Mouse (Mus musculus): ENCODE results near the gene Skp2. TPM values are rescaled to one million over a fixed set of nuclear protein-coding genes. Genes with fewer than 3 reads are reported as not detected.
"Not testable (repeated sequence)": the region's sequence is repeated elsewhere in the genome, so short reads cannot be mapped to it uniquely, and the experiment has no call there.

The Skp2 gene
- 10 to 100 TPM in 1 of 2 experiments, 1 to 10 TPM in 1; 9.6 to 11.8 TPM for total RNA-seq (2021)

DNA sequence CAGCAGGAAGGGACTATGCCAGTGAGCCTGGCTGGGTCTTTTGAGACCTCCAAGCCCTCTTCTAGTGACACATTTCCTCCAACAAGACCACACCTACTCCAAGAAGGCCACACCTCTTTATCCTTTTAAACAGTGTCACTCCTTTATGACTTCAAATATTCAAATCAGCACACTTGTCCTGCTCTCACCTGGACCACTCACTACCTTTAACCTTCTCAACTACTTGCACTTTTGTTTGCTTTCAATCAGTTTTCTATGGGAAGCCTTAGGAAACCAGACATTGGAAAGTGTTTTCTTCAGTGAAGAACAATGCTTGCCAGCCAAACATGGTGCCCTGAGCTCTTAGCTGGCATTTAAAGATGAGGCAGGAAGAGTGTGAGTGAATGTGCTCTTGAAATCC is at the start of gene Skp2:
Skp2 (minus strand) TSS at position 101 of the 400 bp plus-strand sequence.
- intact Hi-C loops (cut with DNase I): no loop called here
- DNase-seq: no peak

DNA sequence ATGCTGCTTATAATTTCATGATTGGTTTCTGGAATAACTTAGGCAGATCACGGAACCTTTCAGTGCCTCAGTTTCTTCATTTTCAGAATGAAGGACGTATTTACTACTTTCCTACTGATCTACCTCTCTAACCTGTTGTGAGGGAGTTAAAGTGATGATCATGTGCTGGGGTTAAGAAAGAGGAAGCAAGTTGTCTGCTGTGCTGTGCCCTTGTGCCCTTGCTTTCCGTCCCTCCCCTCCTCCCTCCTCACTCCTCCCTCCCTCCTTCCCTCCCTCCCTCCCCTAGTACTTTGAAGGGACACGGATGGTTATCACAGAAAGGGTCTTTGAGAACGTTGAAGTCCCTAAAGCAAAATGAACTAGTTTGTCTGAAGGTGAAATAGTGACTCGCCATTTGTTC is 43.2 kb upstream of the Skp2 start:
- intact Hi-C loops (cut with DNase I): no loop called here
- DNase-seq: no peak

DNA sequence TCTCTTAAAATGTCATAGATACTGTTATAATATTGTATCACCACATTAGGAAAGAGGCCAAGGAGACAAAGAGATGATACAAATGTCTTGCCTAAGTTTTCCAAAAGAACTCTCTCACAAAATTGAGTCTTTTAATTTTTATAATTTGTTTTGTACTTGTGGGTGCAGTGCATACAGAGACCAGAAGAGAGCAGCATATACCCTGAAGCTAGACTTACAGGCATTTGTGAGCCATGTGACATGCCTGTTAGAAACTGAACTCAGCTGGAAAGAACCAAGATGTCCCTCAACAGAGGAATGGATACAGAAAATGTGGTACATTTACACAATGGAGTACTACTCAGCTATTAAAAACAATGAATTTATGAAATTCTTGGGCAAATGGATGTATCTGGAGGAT is 37.5 kb upstream of the Skp2 start:
- DNase-seq; intact Hi-C loops (cut with DNase I): not testable (repeated sequence)

DNA sequence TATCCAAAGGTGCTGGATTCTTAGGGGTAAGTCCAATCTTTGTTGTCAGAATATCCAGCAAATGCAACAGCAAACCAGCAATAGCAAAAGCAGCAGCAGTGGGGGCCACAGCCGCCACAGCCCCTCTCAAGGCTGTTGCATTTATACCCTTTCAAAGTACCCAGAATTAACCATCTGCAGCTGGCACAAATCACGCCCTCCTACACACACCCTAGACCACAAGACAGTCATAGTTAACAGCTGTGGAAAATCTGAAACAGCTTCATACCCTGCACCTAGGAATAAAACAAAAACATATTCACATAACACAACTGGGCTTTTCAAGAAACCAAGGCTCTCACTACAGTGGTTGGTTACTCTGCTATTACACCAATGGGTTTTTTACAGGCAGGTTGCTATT is 34.6 kb upstream of the Skp2 start:
- DNase-seq: no peak
- intact Hi-C loops (cut with DNase I): no loop called here

DNA sequence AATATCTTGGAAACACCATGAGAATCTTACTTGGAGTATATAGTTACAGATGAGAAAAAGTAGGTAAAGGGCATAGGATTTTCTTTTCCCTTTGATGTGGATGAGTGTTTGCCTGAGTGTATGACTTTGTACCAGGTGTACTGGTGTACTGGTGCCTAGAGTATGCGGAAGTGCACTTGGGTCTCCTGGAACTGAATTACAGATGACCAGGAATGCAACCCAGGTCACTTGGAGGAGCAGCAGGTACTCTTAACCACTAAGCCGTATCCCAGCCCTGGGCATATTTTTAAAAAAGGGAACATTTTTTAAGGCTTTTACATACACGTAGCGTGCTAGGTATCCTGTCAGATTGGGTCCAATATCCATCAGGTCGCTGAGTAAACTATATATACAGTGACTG is 28.8 kb upstream of the Skp2 start:
- intact Hi-C loops (cut with DNase I): no loop called here
- DNase-seq: no peak

DNA sequence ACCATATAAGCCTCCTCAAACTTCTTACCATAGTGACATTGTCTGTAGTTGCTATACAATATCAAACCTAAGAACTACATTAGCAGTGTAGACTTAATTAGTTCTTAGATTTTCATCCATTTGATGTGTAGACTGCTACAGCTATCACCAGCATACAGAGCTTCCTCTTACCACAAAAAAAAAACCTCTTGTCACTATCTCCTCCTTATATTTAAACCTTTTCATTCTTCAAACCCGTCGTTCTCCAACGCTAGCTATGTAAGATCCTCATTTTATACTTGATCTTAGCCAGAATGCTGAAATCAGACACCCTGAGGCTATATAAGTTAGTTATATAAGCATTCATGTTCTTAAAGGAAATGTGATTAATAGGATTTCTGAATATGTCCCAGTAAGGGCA is 21.8 kb upstream of the Skp2 start:
- intact Hi-C loops (cut with DNase I): no loop called here
- no peak for DNase-seq

DNA sequence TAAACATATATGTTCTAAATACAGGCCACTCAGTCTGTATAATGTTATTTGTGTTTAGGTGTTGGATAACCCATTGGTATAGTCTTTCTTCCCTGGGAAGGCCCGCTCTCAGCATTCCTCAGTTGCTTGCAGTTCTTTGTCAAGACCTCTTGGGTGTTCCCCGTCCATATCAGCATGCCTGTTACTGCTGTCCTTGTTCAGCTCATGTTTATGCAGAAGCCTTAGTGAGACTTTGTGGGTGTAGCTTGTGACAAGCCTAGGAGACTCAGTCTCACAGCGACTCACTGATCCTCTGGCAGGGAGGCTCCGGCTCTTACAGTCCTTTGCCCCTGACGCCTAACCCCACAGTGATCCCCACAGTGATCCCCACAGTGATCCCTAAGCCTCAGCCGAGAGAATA is 8.9 kb upstream of the Skp2 start:
- intact Hi-C loops (cut with DNase I): no loop called here
- no peak for DNase-seq

DNA sequence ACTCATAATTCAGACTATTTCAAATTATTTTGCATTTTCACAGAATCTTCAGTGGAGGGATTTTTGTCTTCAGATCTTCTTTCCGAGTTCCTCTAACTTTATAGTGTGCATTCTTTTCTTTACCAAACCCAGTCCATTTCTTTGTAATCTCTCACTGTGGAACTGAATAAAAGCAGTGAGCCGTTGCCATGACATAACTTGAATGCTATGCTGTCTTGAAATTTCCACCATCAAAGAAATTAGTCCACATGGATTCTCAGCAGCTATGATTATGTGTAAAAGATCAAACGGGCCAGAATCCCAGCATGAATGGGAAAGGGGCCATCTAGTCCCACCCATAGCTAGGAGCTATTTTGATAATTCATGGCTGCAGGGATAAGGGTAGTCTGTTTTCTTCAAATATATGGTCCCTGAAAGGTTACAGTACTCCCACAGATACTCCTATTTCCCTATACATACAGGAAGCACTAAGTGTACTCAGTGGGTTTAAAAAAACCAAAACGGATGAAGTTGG is 7.4 kb upstream of the Skp2 start:
- intact Hi-C loops (cut with DNase I): no loop called here
- no peak for DNase-seq

DNA sequence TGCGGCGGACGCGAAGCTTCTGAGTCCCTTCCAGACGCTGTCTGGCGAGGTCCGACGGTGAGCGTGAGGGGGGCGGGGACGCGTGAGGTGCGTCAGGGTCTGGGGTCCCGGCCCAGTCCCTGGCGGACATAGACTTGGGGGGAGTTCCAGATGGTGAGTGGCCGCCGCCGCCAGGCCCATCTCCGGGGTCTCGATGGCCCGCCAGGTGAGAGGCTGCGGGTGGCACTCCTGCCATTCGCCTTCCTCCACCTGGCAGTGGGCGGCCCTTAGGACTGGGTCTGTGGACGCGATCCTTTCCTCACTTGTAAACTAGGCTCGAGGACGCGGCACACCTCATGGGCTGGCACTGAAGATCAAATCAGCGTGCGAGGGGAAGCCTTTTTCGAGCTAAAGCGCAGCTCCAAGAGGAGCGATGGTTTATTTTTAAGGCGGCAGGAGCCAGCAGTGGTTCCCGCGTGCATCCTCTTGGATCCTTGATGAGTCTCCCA is 14.5 kb downstream of the Skp2 start:
- DNase-seq: no peak
- intact Hi-C loops (cut with DNase I): no loop called here

DNA sequence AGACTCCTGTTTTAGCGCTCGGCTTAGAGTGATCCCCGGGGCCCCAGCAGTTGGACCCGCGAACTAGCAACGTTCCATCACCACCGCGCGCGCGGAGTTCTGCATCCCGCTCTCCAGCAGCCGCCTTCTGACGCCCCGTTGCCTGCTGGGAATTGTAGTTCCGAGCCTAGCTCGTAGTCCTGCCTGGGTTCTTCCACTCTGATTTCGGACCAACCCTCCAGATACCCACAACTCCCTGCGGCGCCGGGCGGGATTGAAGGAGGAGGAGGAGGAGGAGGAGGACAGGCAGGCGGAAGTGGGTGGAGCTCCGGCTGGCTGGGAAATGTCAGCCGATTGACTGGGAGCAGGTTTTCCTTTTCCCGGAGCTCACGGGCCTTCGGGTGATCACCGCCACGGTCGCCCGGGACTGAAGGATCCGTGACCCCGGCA is 15.0 kb downstream of the Skp2 start, which contains the start of gene Lmbrd2:
Lmbrd2 (plus strand) TSS at position 299 of the 429 bp plus-strand sequence.
- DNase-seq: peak; percentile 99
- intact Hi-C loops (cut with DNase I): no loop called here

DNA sequence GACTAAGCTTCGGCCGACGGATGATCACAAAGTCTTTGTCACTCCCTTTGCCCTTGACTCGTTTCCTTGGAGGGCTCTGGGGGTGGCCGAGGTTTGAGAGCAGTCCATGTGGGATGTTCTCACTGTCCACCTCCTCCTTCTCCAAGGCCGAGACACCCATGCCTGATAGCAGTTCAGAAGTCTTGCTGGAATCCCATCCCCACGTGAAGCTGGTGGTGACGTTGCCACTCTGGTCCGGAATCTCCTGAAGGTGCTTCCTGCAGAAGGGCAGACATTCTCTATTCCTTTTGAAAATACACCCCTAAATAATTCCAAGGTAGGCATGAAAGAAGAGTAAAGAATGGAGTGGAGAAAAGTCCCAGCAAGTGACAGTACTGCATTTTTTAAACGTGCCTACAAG is 15.8 kb downstream of the Skp2 start:
- intact Hi-C loops (cut with DNase I): no loop called here
- DNase-seq: peak; percentile 17

DNA sequence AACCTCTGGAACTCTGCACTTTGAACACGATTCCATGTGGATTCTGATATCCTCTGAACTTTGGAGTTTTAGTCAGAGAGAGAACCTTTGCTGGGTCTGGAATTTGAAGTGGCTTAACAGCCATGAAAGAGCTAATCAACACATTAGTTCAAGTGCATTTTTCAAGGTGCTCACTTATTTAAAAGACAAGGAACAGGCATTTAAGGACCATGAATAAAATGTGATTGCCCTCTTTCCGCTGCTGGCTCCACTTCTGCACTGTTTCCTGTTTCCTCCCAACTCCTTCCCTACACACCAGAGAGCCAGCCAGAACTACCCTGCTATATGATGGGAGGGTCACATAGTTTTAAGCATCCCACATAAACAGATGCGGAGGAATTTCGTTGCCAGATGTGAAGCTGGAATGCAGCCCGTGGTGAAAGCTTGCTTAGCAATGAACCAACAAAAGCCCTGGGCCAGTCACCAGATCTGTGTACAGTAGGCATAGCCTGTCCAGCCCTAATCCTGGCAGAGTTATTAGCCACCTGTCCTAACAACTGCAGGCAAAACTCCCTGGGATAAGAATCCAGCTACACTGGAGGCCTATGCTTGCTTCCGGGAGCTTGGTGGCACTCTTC is 20.2 kb downstream of the Skp2 start:
- intact Hi-C loops (cut with DNase I): no loop called here
- DNase-seq: no peak

DNA sequence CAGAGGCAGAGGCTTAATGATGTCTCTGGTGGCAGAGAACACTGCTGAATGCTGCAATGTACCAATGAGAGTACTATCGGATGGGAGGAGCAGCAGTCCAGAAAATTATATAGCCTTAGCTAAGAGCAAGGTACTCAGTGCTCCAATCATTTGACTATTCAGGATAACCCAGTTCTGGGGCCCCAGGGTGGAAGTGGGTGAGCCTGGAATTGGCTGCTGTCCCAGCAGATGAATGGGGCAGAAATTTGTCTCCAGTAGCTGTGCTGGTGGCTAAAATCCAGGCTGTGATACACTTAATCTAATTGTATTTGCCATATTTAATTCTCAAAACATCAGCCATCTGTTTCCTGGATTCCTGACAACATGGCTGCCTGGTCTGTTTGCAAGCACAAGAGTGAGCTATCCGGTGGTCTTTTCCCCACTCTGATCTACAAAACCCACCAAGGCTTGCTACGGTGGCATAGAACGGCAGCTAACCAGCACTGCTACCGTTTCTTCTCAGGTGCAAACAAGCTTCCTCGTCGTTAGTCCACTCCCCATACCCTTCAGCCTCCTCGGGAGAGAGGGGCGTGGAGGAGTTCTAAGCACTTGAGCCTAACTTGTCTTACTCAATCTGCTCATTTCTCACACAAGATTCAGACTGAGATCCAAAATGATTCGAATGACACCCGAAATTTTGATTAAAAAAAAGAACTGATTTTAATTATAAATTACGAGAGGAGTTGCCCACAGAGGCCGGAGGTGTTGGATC is 22.4 kb downstream of the Skp2 start:
- DNase-seq: peak; percentile 65

DNA sequence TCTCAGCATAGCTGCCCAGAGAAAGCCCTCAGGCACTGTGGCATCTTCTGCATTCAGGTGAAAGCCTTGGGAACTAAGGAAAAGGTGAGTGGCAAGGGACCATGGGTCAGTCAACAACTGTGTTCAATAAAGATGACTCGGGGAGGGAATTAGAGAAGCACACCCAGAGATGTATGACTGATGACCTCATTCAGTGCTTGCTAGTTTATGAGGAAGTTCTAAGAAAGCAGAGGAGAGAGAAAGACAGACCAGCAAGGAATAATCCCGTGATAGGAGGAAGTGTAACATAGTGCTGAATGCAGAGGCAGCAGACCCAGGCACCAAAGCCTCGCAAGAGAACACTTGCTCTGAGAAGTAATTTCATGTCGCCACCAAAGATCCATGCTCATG is 23.7 kb downstream of the Skp2 start:
- DNase-seq: no peak
- intact Hi-C loops (cut with DNase I): no loop called here

More for the DNA sequence above, 22.4 kb downstream of the Skp2 start:
- intact Hi-C loops (cut with DNase I): no loop called here

DNA sequence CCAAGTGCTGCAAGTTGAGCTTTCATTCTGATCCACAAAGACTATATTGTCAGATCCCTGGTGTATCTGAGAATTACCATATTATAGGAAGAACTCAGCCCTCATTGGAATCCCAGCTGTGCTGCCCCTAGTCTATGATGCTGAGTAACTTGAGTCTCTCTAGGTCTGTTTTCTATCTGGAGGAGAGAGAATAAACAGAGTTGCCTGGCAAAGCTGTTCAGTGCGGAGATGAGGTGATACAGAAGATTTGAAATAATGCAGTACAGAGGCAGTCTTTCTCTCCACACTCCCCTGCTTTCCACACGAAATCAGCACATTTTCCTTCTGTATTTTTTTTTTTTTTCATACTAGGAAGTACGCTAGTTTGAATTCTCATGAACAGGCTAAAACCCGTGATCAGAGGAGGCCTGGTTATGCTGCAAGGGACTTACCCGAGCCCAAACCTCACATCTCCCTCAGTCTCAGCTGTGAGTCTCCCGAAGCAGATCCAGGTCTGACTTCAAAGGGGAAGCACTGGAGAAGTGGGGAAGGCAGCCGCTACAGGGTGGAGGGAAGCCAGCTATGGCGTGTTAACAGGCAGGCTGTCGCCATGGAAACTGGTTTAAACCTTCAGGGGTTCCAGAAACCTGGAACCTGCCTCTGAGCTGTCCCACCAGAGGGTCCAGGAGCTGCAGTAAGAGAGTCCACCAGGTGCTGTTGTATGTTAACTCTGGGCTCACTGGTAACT is 24.3 kb downstream of the Skp2 start:
- intact Hi-C loops (cut with DNase I): no loop called here
- no peak for DNase-seq

DNA sequence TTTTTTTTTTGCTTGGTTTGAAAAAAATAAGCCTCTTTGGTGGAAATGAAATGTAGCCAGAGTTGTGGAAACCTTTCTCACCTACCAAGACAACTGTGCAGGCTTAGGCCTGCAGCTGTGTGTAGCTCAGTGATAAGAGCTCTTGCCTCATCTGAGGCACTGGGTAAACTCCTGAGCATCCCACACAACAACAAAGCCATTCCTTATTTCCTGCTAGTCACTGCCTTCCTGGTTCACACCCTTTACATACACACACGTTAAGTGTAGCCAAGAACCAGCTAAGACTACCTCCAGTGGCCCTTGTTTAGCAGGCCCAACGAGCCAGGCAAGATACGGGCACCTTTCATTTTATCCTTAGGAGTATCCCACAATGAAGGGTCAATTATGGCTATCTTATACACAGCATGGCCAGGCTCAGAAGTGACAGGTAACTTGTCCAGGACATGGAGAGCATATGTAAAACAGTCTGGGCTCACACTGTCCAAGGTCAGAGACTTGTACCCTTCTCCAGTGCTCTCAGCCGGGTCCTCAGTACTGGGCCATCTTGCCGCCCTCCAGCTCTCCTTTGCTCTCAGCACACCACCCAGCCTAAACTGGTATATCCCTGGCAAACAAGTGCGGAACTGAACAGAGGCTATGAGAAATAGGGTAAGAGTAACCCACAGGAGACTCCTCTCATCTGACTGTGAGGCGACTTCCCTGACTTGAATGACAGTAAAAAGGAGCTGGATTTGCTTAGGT is 28.0 kb downstream of the Skp2 start:
- no peak for DNase-seq
- intact Hi-C loops (cut with DNase I): no loop called here

DNA sequence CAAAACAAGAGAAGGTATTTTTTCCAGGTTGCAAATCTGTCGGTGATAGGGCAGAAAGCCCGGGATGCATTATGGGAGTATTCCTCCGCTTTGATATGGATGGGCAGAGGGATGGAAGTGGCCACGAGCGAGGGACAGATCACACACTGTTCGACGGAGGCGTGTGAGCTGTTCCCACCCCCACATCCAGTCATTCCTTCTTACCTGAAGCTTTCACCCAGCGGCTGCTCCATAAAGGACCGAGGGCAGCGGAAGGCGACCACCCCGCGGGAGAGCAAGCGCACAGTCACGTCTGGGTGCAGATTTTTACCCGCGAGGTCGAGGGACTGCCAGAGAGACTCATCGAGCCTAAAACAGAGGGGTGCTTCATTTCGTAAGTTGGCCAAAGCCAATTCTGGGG is 30.4 kb downstream of the Skp2 start:
- no peak for DNase-seq
- intact Hi-C loops (cut with DNase I): no loop called here

DNA sequence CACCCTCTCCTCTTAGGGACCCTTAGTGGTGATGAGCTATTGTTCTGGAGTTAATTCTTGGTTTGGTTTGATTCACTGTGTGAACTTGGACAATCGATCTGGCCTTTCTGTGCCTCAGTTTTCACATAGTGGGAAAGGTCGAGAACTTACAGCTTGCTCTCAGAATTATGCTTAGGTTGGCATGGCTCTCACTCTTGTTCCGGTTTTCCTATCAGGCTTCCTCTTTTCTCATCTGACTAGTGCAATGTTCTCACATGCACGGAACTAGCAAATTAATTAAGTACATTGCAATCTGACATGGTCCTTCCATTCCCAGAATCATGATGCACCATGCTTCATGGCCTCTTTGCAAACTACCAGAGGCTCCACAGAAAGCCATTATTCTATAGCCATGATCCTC is 32.2 kb downstream of the Skp2 start:
- DNase-seq: no peak
- intact Hi-C loops (cut with DNase I): no loop called here

DNA sequence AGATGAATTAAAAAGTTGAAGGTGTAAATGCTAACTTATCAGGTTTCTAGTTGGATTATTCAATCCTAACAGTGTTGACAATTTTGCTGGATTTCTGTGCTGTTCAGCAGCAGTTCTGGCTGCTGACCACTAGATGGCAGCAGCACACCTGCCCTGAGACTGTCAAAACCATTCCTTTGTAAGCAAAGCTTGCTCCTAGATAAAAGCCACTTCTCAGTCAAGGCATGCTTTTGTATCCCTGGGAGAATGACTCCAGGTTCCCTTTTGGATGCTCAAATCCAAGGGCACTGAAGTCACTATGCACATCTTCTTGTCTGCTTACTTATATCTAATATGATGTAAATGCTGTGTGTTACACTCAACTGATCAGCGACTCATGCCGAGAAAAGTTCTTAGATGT is 35.1 kb downstream of the Skp2 start:
- peak; percentile 30 for DNase-seq
- intact Hi-C loops (cut with DNase I): no loop called here

DNA sequence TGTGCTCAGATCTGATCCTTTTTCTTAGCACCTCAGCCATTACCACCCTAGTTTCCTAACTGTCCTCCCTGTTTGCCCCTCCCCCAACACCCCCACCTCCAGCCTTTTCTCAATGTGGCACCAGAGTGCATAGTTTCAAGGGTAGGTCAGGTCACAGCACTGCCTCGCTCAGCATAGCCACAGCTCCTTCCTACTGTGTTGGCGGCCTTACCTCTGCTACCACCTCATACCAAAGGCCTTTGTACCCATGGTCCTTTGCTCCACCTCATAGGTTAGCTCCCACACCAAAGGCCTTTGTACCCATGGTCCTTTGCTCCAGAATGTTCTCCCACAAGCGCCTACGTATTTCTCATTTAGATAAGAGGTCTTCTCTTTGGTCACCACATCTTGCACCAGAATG is 36.4 kb downstream of the Skp2 start:
- intact Hi-C loops (cut with DNase I): no loop called here
- no peak for DNase-seq

DNA sequence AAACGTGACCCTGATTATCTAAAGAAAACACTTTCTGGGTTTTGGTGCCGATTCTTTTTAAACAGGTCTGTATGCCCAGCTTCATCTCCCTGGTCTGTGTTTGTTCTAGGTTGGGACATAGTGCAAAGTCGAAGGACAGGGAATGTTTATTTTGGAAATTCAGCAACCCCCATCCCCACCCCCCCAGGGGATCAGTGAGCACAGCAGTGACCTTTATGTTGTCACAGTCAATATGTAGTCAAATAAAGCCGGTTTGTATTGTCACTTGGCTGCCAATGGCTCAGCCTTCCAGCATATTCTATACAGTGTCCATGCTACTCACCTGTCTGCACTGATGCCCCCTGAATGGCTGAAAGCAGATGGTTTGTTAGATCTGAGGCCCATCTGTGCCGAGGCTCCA is 40.6 kb downstream of the Skp2 start:
- intact Hi-C loops (cut with DNase I): no loop called here
- DNase-seq: no peak

Data from left cerebral cortex, postnatal 4 days (tissue).